Mouse (Mus musculus) embryonic fibroblast, embryonic 13.5 days (primary cell): ENCODE measurements at regions not wholly inside any gene's neighbourhood (a gene's known extent, or its start where the extent isn't known, plus 50 kb on each side); places are given as distances from the start of the nearest gene placed in this dataset.

Experiments
- CTCF ChIP-seq: IDR thresholded peaks from 2 replicates; pipeline ENCODE4 v1.5.1; 2011; ENCODE audit warnings: mild to moderate bottlenecking, control low read depth, low read length, moderate library complexity, borderline replicate concordance; ENCODE audit not compliant: insufficient read depth
- POLR2A ChIP-seq: IDR thresholded peaks from 2 replicates; pipeline ENCODE4 v1.6.1; 2011; ENCODE audit warnings: low read depth, mild to moderate bottlenecking, control low read depth, low read length, moderate library complexity

DNA sequence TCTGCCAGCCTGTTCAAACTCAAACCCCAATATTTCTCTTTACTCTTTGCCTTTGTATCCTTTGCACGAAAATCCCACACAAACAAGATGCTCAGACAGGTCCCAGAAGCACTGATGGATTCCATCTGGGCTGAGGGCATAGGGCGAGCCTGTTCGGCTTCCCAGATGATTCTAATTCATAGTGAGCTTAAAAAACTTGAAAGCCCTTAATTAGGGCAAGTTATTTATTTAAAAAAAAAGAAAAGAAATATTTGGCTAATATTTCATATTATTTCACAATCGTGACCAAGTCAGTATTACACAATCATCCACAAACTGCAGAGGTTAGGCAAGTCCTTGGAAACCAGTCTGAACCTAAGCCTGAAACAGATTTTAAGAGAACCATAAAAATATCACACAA lies 93.7 kb upstream of the Dapk1 start:
- TF ChIP-seq CTCF (no peak), POLR2A (no peak)
